ENCODE assay signal across 9 mouse cellular contexts in the genomic region with DNA sequence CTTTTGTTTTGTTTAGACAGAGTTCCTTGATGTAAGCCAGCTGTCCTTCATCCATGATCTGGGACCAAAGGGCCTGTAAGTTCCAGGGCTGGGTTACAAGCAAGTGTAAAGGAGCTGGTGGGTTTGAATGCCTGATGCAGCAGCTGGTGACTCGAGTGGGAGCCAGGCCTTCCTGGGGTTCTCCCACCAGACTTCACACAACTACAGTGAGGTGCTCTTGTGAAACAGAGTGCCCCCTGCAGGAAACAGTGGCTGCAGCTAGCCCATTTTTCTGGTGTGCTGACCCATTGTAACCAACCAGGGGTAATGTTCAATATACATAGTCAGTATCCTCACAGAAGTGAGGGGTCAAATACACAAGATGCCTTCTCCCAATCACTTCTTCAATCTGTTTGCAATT.
DNase-seq lines count a peak whose midpoint lies in the region; ATAC-seq lines count a peak whose summit lies in the region.
"Had no signal": no experiment of that assay in that cellular context is flagged by ENCODE, and none has a peak within 500 bp of the region (broad histone marks: within the 10 kb centered on the region; RNA-seq: fewer than 3 reads in every experiment).

No protein-coding gene starts in this region.

- peak; percentile 11 for DNase-seq in CD4-positive, CD25-positive, alpha-beta regulatory T cell, adult 2 months (ENCODE audit: low read depth, low spot score)
- DNase-seq in kidney, postnatal 10 days = peak; percentile 49
- DNase-seq in kidney, adult 9 months = no peak
- peak; percentile 44 for DNase-seq in brain, adult 2 months (ENCODE audit: low read depth, low spot score)
- DNase-seq in lung, postnatal 10 days = peak; percentile 63
- no peak for DNase-seq in natural killer cell, adult 2 months (ENCODE audit: low spot score in 2 of 2)

- ATAC-seq in CD4-positive, CD25-positive, alpha-beta regulatory T cell, adult 4 months = no peak
- no peak for ATAC-seq in cerebellum, adult (ENCODE audit: insufficient number of reproducible peaks, low FRiP score, low TSS enrichment)
- ATAC-seq: forebrain, embryonic 15.5 days had no signal

Comparison
In these comparisons a context has a peak if more than half of its experiments do, and no peak if none do; other contexts are left out.
1. DNase-seq: peak in CD4-positive, CD25-positive, alpha-beta regulatory T cell, adult 2 months (single experiment), kidney, postnatal 10 days (single experiment), brain, adult 2 months (single experiment) and lung, postnatal 10 days (single experiment); none in kidney, adult 9 months (single experiment) and natural killer cell, adult 2 months (0 of 2).